11 mouse cellular contexts compared by ENCODE assay signal in genomic region chr11:21016791-21017329, GRCm38 (mm10).
"Had no signal": no experiment of that assay in that cellular context is flagged by ENCODE, and none has a peak within 500 bp of the region (broad histone marks: within the 10 kb centered on the region; RNA-seq: fewer than 3 reads in every experiment).

No protein-coding gene starts in this region.

- H3K9ac ChIP-seq: limb, embryonic 13.5 days; liver, embryonic 15.5 days; midbrain, embryonic 12.5 days had no signal

- H3K9me3 ChIP-seq: limb, embryonic 13.5 days; liver, embryonic 15.5 days; midbrain, embryonic 12.5 days had no signal

- H3K27me3 ChIP-seq: limb, embryonic 13.5 days had no signal

- H3K4me1 ChIP-seq: liver, embryonic 15.5 days had no signal

- DNase-seq: kidney, adult 8-10 months; kidney, postnatal 36 days; lung, adult 2 months; lung, postnatal 4 days; thymus, adult 18-20 months; thymus, postnatal 14 days had no signal

- ATAC-seq: lung, postnatal 0 days had no signal

- H3K36me3 ChIP-seq: limb, embryonic 13.5 days; liver, embryonic 15.5 days; midbrain, embryonic 12.5 days had no signal

- H3K27ac ChIP-seq: limb, embryonic 13.5 days; liver, embryonic 15.5 days; stomach, postnatal 0 days had no signal

- H3K4me3 ChIP-seq: limb, embryonic 13.5 days; liver, embryonic 15.5 days; midbrain, embryonic 12.5 days had no signal

- H3K4me2 ChIP-seq: limb, embryonic 13.5 days; liver, embryonic 15.5 days; midbrain, embryonic 12.5 days had no signal
